Mouse (Mus musculus) liver, embryonic 14.5 days (tissue): ENCODE data around the gene Prkag1. TPM values are rescaled to one million over a fixed set of nuclear protein-coding genes. Genes with fewer than 3 reads are reported as not detected.

Experiments
- ATAC-seq: fragments of 200-750 bp; cut with Nextera tagmentation; 2 replicates; pipeline ENCODE4 v1.8.0; 2017; ENCODE audit warnings: moderate number of reproducible peaks, mild to moderate bottlenecking, moderate library complexity; ENCODE audit not compliant: insufficient read depth
- DNase-seq, 3 experiments: peaks; one replicate each; pipeline ENCODE4 v3.0.0-alpha.2; 2012 to 2013; ENCODE audit warnings: low read depth in 3 of 3, low spot score in 3 of 3
- H3K27ac ChIP-seq: fragments of 300-500 bp; sonication (generic); 2 replicates; pipeline ENCODE4 v1.5.1; 2014; ENCODE audit warnings: moderate library complexity, mild to moderate bottlenecking, control low read depth, inconsistent platforms
- H3K27me3 ChIP-seq: fragments of 300-500 bp; sonication (generic); 2 replicates; pipeline ENCODE4 v1.6.1; 2014; ENCODE audit warnings: mild to moderate bottlenecking, low read length, moderate library complexity; ENCODE audit not compliant: control insufficient read depth, insufficient read depth
- H3K36me3 ChIP-seq: fragments of 300-500 bp; sonication (generic); replicated peaks from 2 replicates; pipeline ENCODE4 v1.6.1; 2014; ENCODE audit warnings: low read depth; ENCODE audit not compliant: control insufficient read depth, insufficient read depth
- H3K4me1 ChIP-seq, 2 experiments: fragments of 200-500 bp in 1 of 2; fragments of 300-500 bp in 1 of 2; sonication (generic) in 1 of 2; replicated peaks; 2 replicates each; pipeline ENCODE4 v1.6.1; 2012 to 2014; ENCODE audit warnings: antibody characterized with exemption in 1 of 2, inconsistent platforms in 1 of 2, low read length in 1 of 2; ENCODE audit not compliant: control insufficient read depth in 2 of 2, insufficient read depth in 2 of 2
- H3K4me2 ChIP-seq: fragments of 300-500 bp; sonication (generic); 2 replicates; pipeline ENCODE4 v1.6.1; 2014; ENCODE audit warnings: low read depth, mild to moderate bottlenecking, control low read depth, moderate library complexity
- H3K4me3 ChIP-seq, 2 experiments: fragments of 200-500 bp in 1 of 2; fragments of 300-500 bp in 1 of 2; sonication (generic) in 1 of 2; 2 replicates each; pipeline ENCODE4 v1.5.1; 2012 to 2014; ENCODE audit warnings: low read depth in 2 of 2, low read length in 2 of 2, mild to moderate bottlenecking in 2 of 2, control low read depth in 1 of 2, inconsistent platforms in 1 of 2, moderate library complexity in 1 of 2; ENCODE audit not compliant: insufficient read depth in 1 of 2
- H3K9ac ChIP-seq: fragments of 300-500 bp; sonication (generic); replicated peaks from 2 replicates; pipeline ENCODE4 v1.6.1; 2014; ENCODE audit warnings: mild to moderate bottlenecking, control low read depth, moderate library complexity
- H3K9me3 ChIP-seq: fragments of 300-500 bp; sonication (generic); 2 replicates; pipeline ENCODE4 v1.6.1; 2016; ENCODE audit warnings: low read length, mixed read lengths; ENCODE audit not compliant: control insufficient read depth
- CTCF ChIP-seq: IDR thresholded peaks from 2 replicates; pipeline ENCODE4 v1.5.1; 2016; ENCODE audit warnings: antibody characterized with exemption, low read depth, control low read depth
- EP300 ChIP-seq: IDR thresholded peaks from 2 replicates; pipeline ENCODE4 v1.6.1; 2016; ENCODE audit warnings: antibody characterized with exemption, low read depth
- WGBS: fragments of 180-500 bp; shearing (Covaris S2); extraction: QIAGEN DNeasy Blood & Tissue Kit; methylation state at CpG from one replicate; pipeline ENCODE4 v1.1.7; 2014; ENCODE audit not compliant: insufficient replicate concordance; 5-methylcytosine and 5-hydroxymethylcytosine counted together
- polyA plus RNA-seq, 2 experiments: library from polyadenylated mRNA; depleted of rRNA in 1 of 2; stranded (reverse) in 1 of 2; unstranded in 1 of 2; fragments of >200 nt; fragmentation: Nextera tagmentation in 1 of 2; extraction: Ambion mirVana in 1 of 2; gene quantifications; 2 replicates each; pipeline versions ENCODE4 v1.2.1 to v1.2.3; 2012 to 2014

Gene Prkag1
- polyA plus RNA-seq, 2 experiments: 77.4 to 78.3 TPM

DNA sequence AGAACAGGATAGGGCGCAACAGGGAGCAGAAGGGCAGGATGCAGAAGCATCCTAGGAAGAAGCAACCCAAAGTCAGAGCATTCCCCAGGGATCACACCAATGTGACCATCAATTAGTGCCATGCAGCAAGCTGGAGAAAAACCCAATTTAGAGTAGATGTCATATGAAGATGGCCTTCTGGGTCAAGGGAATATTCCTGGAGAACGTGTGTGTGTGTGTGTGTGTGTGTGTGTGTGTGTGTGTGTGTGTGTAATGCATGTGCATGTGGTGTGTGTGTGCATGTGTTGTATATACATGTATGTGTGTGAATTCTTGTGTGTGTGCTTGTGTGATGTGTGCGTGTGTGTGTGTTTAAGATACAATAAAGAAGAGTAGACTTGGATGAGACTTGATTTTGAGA is 32.4 kb downstream of the Prkag1 start:
- H3K27me3 ChIP-seq: peaks cover 97% of the 10 kb centered on the region
- 32% methylated on average over 3 of the region's 3 CpGs for WGBS

GRCm38 (mm10) chr15:98797835-98798492 is 33.4 kb downstream of the Prkag1 start:
- DNase-seq: no peak
- no peaks in the 10 kb centered on the region for H3K36me3 ChIP-seq
- H3K9ac ChIP-seq: no peak overlapping the region
- no peak overlapping the region for H3K27ac ChIP-seq
- no peaks in the 10 kb centered on the region for H3K4me1 ChIP-seq
- no peaks in the 10 kb centered on the region for H3K9me3 ChIP-seq
- no peak overlapping the region for H3K4me3 ChIP-seq
- peaks cover 97% of the 10 kb centered on the region for H3K27me3 ChIP-seq
- no peak for ATAC-seq
- no peak overlapping the region for H3K4me2 ChIP-seq
- TF ChIP-seq EP300: no peak
- TF ChIP-seq CTCF: no peak
- 11% methylated on average over 28 of the region's 28 CpGs for WGBS

More for the DNA sequence above, 32.4 kb downstream of the Prkag1 start:
- Histone ChIP-seq H3K4me2 (no peak overlapping the region), H3K4me1 (no peaks in the 10 kb centered on the region; a peak in 1 of 4 replicates), H3K27ac (no peak overlapping the region), H3K9me3 (no peaks in the 10 kb centered on the region), H3K36me3 (no peaks in the 10 kb centered on the region), H3K9ac (no peak overlapping the region), H3K4me3 (no peak overlapping the region)
- ATAC-seq (no peak), DNase-seq (no peak)
- TF ChIP-seq EP300 (no peak), CTCF (no peak)

- Histone ChIP-seq H3K9me3 (no peaks in the 10 kb centered on the region), H3K4me3 (no peak overlapping the region), H3K27ac (no peak overlapping the region), H3K4me2 (no peak overlapping the region), H3K36me3 (no peaks in the 10 kb centered on the region), H3K27me3 (peaks cover 98% of the 10 kb centered on the region), H3K9ac (no peak overlapping the region), H3K4me1 (no peaks in the 10 kb centered on the region)
- no peak for DNase-seq
- WGBS: 10% methylated on average over 13 of the region's 13 CpGs
- no peak for TF ChIP-seq EP300
- no peak for TF ChIP-seq CTCF
- no peak for ATAC-seq
These were observed 34.3 kb downstream of the Prkag1 start for GRCm38 (mm10) chr15:98796803-98797595.

GRCm38 (mm10) chr15:98793141-98793698 is 38.1 kb downstream of the Prkag1 start:
- 1% methylated on average over 13 of the region's 13 CpGs for WGBS
- H3K27me3 ChIP-seq: peaks cover 98% of the 10 kb centered on the region
- H3K9me3 ChIP-seq: no peaks in the 10 kb centered on the region
- no peaks in the 10 kb centered on the region for H3K36me3 ChIP-seq
- DNase-seq: no peak
- no peak for ATAC-seq
- no peak overlapping the region for H3K27ac ChIP-seq
- no peaks in the 10 kb centered on the region for H3K4me1 ChIP-seq
- H3K9ac ChIP-seq: no peak overlapping the region
- H3K4me2 ChIP-seq: no peak overlapping the region
- H3K4me3 ChIP-seq: no peak overlapping the region
- TF ChIP-seq EP300: no peak
- TF ChIP-seq CTCF: no peak
